Comparison of ENCODE assay signal across 8 mouse cellular contexts in genomic region chr1:134741946-134742661, GRCm38 (mm10).
DNase-seq lines count a peak whose midpoint lies in the region; ATAC-seq lines count a peak whose summit lies in the region.
"Had no signal": no experiment of that assay in that cellular context is flagged by ENCODE, and none has a peak within 500 bp of the region (broad histone marks: within the 10 kb centered on the region; RNA-seq: fewer than 3 reads in every experiment).

No protein-coding gene starts in this region.

- no peak overlapping the region for H3K27ac ChIP-seq in limb, embryonic 15.5 days
- H3K27ac ChIP-seq in limb, embryonic 10.5 days: no peak overlapping the region
- H3K27ac ChIP-seq in stomach, embryonic 14.5 days (ENCODE audit: low read length): 0 out of 2 replicates have a peak overlapping the region, but pooled peaks have one; percentile 1
- no peak overlapping the region for H3K27ac ChIP-seq in embryonic facial prominence, embryonic 10.5 days (replicated peaks)
- H3K27ac ChIP-seq: forebrain, embryonic 15.5 days had no signal

- H3K9ac ChIP-seq in limb, embryonic 15.5 days: no peak overlapping the region
- H3K9ac ChIP-seq in stomach, embryonic 14.5 days (replicated peaks; ENCODE audit: low read depth, low read length): no peak overlapping the region
- H3K9ac ChIP-seq: forebrain, embryonic 15.5 days had no signal

- WGBS in limb, embryonic 15.5 days: 70% methylated on average over 7 of the region's 7 CpGs
- WGBS in limb, embryonic 10.5 days: 72% methylated on average over 7 of the region's 7 CpGs
- WGBS in stomach, embryonic 14.5 days: 67% methylated on average over 7 of the region's 7 CpGs
- WGBS in embryonic facial prominence, embryonic 10.5 days: 84% methylated on average over 7 of the region's 7 CpGs

- ATAC-seq in limb, embryonic 15.5 days (ENCODE audit: insufficient number of reproducible peaks, low FRiP score, low TSS enrichment, low read depth): 0 out of 2 replicates have a peak, but pooled peaks have one; percentile 30
- ATAC-seq in stomach, embryonic 14.5 days (ENCODE audit: insufficient number of reproducible peaks, insufficient read depth, low FRiP score, low read depth): peak; percentile 78
- ATAC-seq: forebrain, embryonic 15.5 days had no signal

- no peak overlapping the region for H3K4me3 ChIP-seq in limb, embryonic 15.5 days
- no peak overlapping the region for H3K4me3 ChIP-seq in limb, embryonic 10.5 days
- no peak overlapping the region for H3K4me3 ChIP-seq in stomach, embryonic 14.5 days (ENCODE audit: low read depth, low read length)
- no peak overlapping the region for H3K4me3 ChIP-seq in embryonic facial prominence, embryonic 10.5 days
- H3K4me3 ChIP-seq: forebrain, embryonic 15.5 days had no signal

- DNase-seq in limb, embryonic 10.5 days (ENCODE audit: low spot score): no peak
- DNase-seq in c-Kit-negative CD71-positive TER-119-positive erythroid progenitor cells, embryonic 14.5 days (ENCODE audit: low read depth, low spot score): peak; percentile 38
- peak; percentile 84 for DNase-seq in liver
- DNase-seq in layer of hippocampus, adult 9-11 months: no peak
- DNase-seq in embryonic facial prominence, embryonic 10.5 days (ENCODE audit: low spot score): no peak

- no peaks in the 10 kb centered on the region for H3K36me3 ChIP-seq in limb, embryonic 15.5 days
- H3K36me3 ChIP-seq in limb, embryonic 10.5 days: no peaks in the 10 kb centered on the region
- H3K36me3 ChIP-seq in stomach, embryonic 14.5 days (ENCODE audit: control insufficient read depth, insufficient read depth, low read length): no peaks in the 10 kb centered on the region; the same call in 1 of the 2 replicates
- H3K36me3 ChIP-seq in embryonic facial prominence, embryonic 10.5 days (replicated peaks): no peaks in the 10 kb centered on the region
- H3K36me3 ChIP-seq: forebrain, embryonic 15.5 days had no signal

- no peak overlapping the region for H3K4me2 ChIP-seq in limb, embryonic 15.5 days
- H3K4me2 ChIP-seq in stomach, embryonic 14.5 days (replicated peaks; ENCODE audit: low read depth, low read length): no peak overlapping the region
- H3K4me2 ChIP-seq: forebrain, embryonic 15.5 days had no signal

- no peaks in the 10 kb centered on the region for H3K27me3 ChIP-seq in limb, embryonic 15.5 days
- H3K27me3 ChIP-seq in limb, embryonic 10.5 days (ENCODE audit: low read depth, poor library complexity, severe bottlenecking): 0 out of 2 replicates have a peak, but pooled peaks cover 5% of the 10 kb centered on the region
- no peaks in the 10 kb centered on the region for H3K27me3 ChIP-seq in stomach, embryonic 14.5 days (ENCODE audit: control insufficient read depth, insufficient read depth, low read length)
- H3K27me3 ChIP-seq in embryonic facial prominence, embryonic 10.5 days (replicated peaks; ENCODE audit: low read depth, poor library complexity, severe bottlenecking): peaks cover 14% of the 10 kb centered on the region
- H3K27me3 ChIP-seq: forebrain, embryonic 15.5 days had no signal

- no peaks in the 10 kb centered on the region for H3K4me1 ChIP-seq in limb, embryonic 15.5 days
- no peaks in the 10 kb centered on the region for H3K4me1 ChIP-seq in limb, embryonic 10.5 days
- no peaks in the 10 kb centered on the region for H3K4me1 ChIP-seq in stomach, embryonic 14.5 days (ENCODE audit: control insufficient read depth, insufficient read depth, low read length)
- no peaks in the 10 kb centered on the region for H3K4me1 ChIP-seq in embryonic facial prominence, embryonic 10.5 days
- H3K4me1 ChIP-seq: forebrain, embryonic 15.5 days had no signal

- no peaks in the 10 kb centered on the region for H3K9me3 ChIP-seq in limb, embryonic 15.5 days
- no peaks in the 10 kb centered on the region for H3K9me3 ChIP-seq in limb, embryonic 10.5 days (replicated peaks)
- no peaks in the 10 kb centered on the region for H3K9me3 ChIP-seq in stomach, embryonic 14.5 days (ENCODE audit: control insufficient read depth, low read depth, low read length)
- no peaks in the 10 kb centered on the region for H3K9me3 ChIP-seq in embryonic facial prominence, embryonic 10.5 days
- H3K9me3 ChIP-seq: forebrain, embryonic 15.5 days had no signal

Comparison
In these comparisons a context has a peak if more than half of its experiments do, and no peak if none do; other contexts are left out.
1. DNase-seq: peak in c-Kit-negative CD71-positive TER-119-positive erythroid progenitor cells, embryonic 14.5 days (single experiment) and liver (single experiment); none in limb, embryonic 10.5 days (single experiment), layer of hippocampus, adult 9-11 months (single experiment) and embryonic facial prominence, embryonic 10.5 days (single experiment).